Mouse (Mus musculus): ENCODE results near the gene Abcc4. TPM values are rescaled to one million over a fixed set of nuclear protein-coding genes. Genes with fewer than 3 reads are reported as not detected.

The Abcc4 gene
- polyA plus RNA-seq, 1 experiment from 2014 or later = 1.2 TPM

GRCm38 (mm10) chr14:118690336-118690735, 15.7 kb downstream of the Abcc4 start:
- Histone ChIP-seq H3K4me1 (ENCODE audit: insufficient read depth) (peaks cover 19% of the 10 kb centered on the region), H3K27me3 (ENCODE audit: insufficient read depth, low read length) (no peaks in the 10 kb centered on the region), H3K4me2 (ENCODE audit: low read depth, low read length) (0 out of 2 replicates have a peak overlapping the region, but pooled peaks have one; percentile 6), H3K9ac (replicated peaks) (no peak overlapping the region), H3K27ac (ENCODE audit: low read depth) (peak overlapping the region; percentile 11; the same call in 1 of the 2 replicates), H3K9me3 (ENCODE audit: low read length) (no peaks in the 10 kb centered on the region), H3K36me3 (replicated peaks; ENCODE audit: insufficient read depth, low read length) (no peaks in the 10 kb centered on the region), H3K4me3 (ENCODE audit: low read depth, low read length) (no peak overlapping the region)
- ATAC-seq = no peak
- TF ChIP-seq CTCF (IDR thresholded peaks at IDR 0.05; ENCODE audit: low read depth) (no peak), EP300 (IDR thresholded peaks at IDR 0.05; ENCODE audit: low read depth) (no peak)
- WGBS (ENCODE audit: insufficient replicate concordance) = 67% methylated on average over 10 of the region's 10 CpGs
- no peak for DNase-seq

DNA sequence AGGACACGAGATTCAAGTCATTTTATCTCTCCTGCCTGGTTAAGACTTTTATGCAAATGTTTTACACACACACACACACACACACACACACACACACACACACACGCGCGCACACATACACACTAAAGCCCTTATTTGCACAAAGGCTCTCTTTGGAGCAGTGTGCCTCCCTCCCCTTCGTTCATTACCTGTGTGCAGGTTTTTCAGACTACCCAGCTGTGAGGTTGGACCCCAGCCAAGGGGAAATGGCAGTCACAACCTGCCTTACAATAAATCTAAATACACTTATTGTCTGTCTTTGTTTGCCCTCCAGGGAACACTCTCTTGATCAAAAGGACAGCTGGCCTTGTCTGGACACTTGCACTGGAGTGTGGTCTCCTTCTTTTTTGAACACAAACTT, 17.4 kb downstream of the Abcc4 start:
- Histone ChIP-seq H3K4me1 (ENCODE audit: insufficient read depth) (peaks cover 19% of the 10 kb centered on the region), H3K36me3 (replicated peaks; ENCODE audit: insufficient read depth, low read length) (no peaks in the 10 kb centered on the region), H3K9ac (replicated peaks) (no peak overlapping the region), H3K27ac (ENCODE audit: low read depth) (no peak overlapping the region), H3K4me3 (ENCODE audit: low read depth, low read length) (no peak overlapping the region), H3K9me3 (ENCODE audit: low read length) (no peaks in the 10 kb centered on the region), H3K27me3 (ENCODE audit: insufficient read depth, low read length) (no peaks in the 10 kb centered on the region), H3K4me2 (ENCODE audit: low read depth, low read length) (no peak overlapping the region)
- 76% methylated on average over 5 of the region's 5 CpGs for WGBS (ENCODE audit: insufficient replicate concordance)
- no peak for ATAC-seq
- no peak for DNase-seq
- TF ChIP-seq CTCF (IDR thresholded peaks at IDR 0.05; ENCODE audit: low read depth) (no peak), EP300 (IDR thresholded peaks at IDR 0.05; ENCODE audit: low read depth) (no peak)

- Histone ChIP-seq H3K4me2 (ENCODE audit: low read depth, low read length) (no peak overlapping the region), H3K9me3 (ENCODE audit: low read length) (no peaks in the 10 kb centered on the region), H3K4me3 (ENCODE audit: low read depth, low read length) (no peak overlapping the region), H3K36me3 (replicated peaks; ENCODE audit: insufficient read depth, low read length) (no peaks in the 10 kb centered on the region), H3K9ac (replicated peaks) (no peak overlapping the region), H3K27ac (ENCODE audit: low read depth) (no peak overlapping the region), H3K4me1 (ENCODE audit: insufficient read depth) (peaks cover 13% of the 10 kb centered on the region), H3K27me3 (ENCODE audit: insufficient read depth, low read length) (no peaks in the 10 kb centered on the region)
- no peak for TF ChIP-seq CTCF (IDR thresholded peaks at IDR 0.05; ENCODE audit: low read depth)
- no peak for TF ChIP-seq EP300 (IDR thresholded peaks at IDR 0.05; ENCODE audit: low read depth)
- 83% methylated on average over 5 of the region's 5 CpGs for WGBS (ENCODE audit: insufficient replicate concordance)
- ATAC-seq (no peak), DNase-seq (no peak)
These were observed 19.2 kb downstream of the Abcc4 start for GRCm38 (mm10) chr14:118686861-118687260.

- WGBS (ENCODE audit: insufficient replicate concordance) = 75% methylated on average over 6 of the region's 6 CpGs
- TF ChIP-seq EP300 (IDR thresholded peaks at IDR 0.05; ENCODE audit: low read depth) (no peak), CTCF (IDR thresholded peaks at IDR 0.05; ENCODE audit: low read depth) (no peak)
These were observed 20.4 kb downstream of the Abcc4 start for GRCm38 (mm10) chr14:118685572-118685971.

GRCm38 (mm10) chr14:118682339-118683034, 23.5 kb downstream of the Abcc4 start:
- DNase-seq (no peak), ATAC-seq (no peak)
- TF ChIP-seq EP300 (IDR thresholded peaks at IDR 0.05; ENCODE audit: low read depth) = no peak
- no peak for TF ChIP-seq CTCF (IDR thresholded peaks at IDR 0.05; ENCODE audit: low read depth)
- no peaks in the 10 kb centered on the region for H3K4me1 ChIP-seq (ENCODE audit: insufficient read depth)
- no peak overlapping the region for H3K4me2 ChIP-seq (ENCODE audit: low read depth, low read length)
- H3K27me3 ChIP-seq (ENCODE audit: insufficient read depth, low read length) = no peaks in the 10 kb centered on the region
- no peak overlapping the region for H3K4me3 ChIP-seq (ENCODE audit: low read depth, low read length)
- H3K36me3 ChIP-seq (replicated peaks; ENCODE audit: insufficient read depth, low read length) = no peaks in the 10 kb centered on the region
- no peaks in the 10 kb centered on the region for H3K9me3 ChIP-seq (ENCODE audit: low read length)
- 70% methylated on average over 10 of the region's 10 CpGs for WGBS (ENCODE audit: insufficient replicate concordance)
- no peak overlapping the region for H3K9ac ChIP-seq (replicated peaks)
- no peak overlapping the region for H3K27ac ChIP-seq (ENCODE audit: low read depth)

More at GRCm38 (mm10) chr14:118685572-118685971, 20.4 kb downstream of the Abcc4 start:
- Histone ChIP-seq H3K27me3 (ENCODE audit: insufficient read depth, low read length) (no peaks in the 10 kb centered on the region), H3K4me1 (ENCODE audit: insufficient read depth) (peaks cover 7% of the 10 kb centered on the region), H3K9ac (replicated peaks) (no peak overlapping the region), H3K4me3 (ENCODE audit: low read depth, low read length) (no peak overlapping the region), H3K36me3 (replicated peaks; ENCODE audit: insufficient read depth, low read length) (no peaks in the 10 kb centered on the region), H3K4me2 (ENCODE audit: low read depth, low read length) (no peak overlapping the region), H3K9me3 (ENCODE audit: low read length) (no peaks in the 10 kb centered on the region), H3K27ac (ENCODE audit: low read depth) (no peak overlapping the region)
- no peak for ATAC-seq
- no peak for DNase-seq

DNA sequence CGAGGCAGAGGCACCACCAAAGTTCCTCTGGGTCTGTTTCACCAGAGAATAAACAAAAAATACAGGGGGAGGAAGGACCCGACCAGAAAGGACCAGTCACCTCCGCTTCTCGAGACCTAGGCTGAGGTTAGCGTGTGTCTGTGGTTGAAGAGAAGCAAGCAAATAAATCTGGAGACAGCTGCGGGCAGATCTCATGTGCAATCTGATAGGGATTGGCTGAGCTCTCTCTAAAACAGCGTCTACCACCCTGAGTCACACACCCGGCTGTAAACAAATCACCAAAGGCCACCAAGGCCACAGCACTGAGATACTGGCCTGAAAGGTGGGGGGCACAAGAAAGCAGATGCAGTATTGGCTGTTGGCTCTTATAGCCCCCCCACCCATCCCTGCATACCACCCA, 24.9 kb downstream of the Abcc4 start:
- no peaks in the 10 kb centered on the region for H3K36me3 ChIP-seq (replicated peaks; ENCODE audit: insufficient read depth, low read length)
- H3K9ac ChIP-seq (replicated peaks) = no peak overlapping the region
- H3K9me3 ChIP-seq (ENCODE audit: low read length) = no peaks in the 10 kb centered on the region
- no peak overlapping the region for H3K27ac ChIP-seq (ENCODE audit: low read depth)
- ATAC-seq = no peak
- H3K4me2 ChIP-seq (ENCODE audit: low read depth, low read length) = no peak overlapping the region
- no peak overlapping the region for H3K4me3 ChIP-seq (ENCODE audit: low read depth, low read length)
- TF ChIP-seq EP300 (IDR thresholded peaks at IDR 0.05; ENCODE audit: low read depth) (no peak), CTCF (IDR thresholded peaks at IDR 0.05; ENCODE audit: low read depth) (no peak)
- no peaks in the 10 kb centered on the region for H3K27me3 ChIP-seq (ENCODE audit: insufficient read depth, low read length)
- WGBS (ENCODE audit: insufficient replicate concordance) = 44% methylated on average over 8 of the region's 8 CpGs
- no peak for DNase-seq
- H3K4me1 ChIP-seq (ENCODE audit: insufficient read depth) = no peaks in the 10 kb centered on the region

Measured in liver, postnatal 0 days (tissue).